Mouse (Mus musculus) macrophage (primary cell): ENCODE results near the gene Ntn3. TPM values are rescaled to one million over a fixed set of nuclear protein-coding genes. Genes with fewer than 3 reads are reported as not detected.
A peak's percentile ranks its signal among the peaks of the same experiment; 100 is the strongest.

ENCODE experiments used
- H3K27ac ChIP-seq: fragments of 350-480 bp; formaldehyde crosslinking; 2 replicates; pipeline ENCODE4 v1.9.0; 2021
- H3K36me3 ChIP-seq: fragments of 350-480 bp; formaldehyde crosslinking; 2 replicates; pipeline ENCODE4 v1.9.0; 2021; ENCODE audit errors: inconsistent target
- H3K4me3 ChIP-seq: fragments of 350-480 bp; formaldehyde crosslinking; 2 replicates; pipeline ENCODE4 v1.9.0; 2021; ENCODE audit errors: inconsistent target
- H3K79me2 ChIP-seq: fragments of 350-480 bp; formaldehyde crosslinking; 2 replicates; pipeline ENCODE4 v1.9.0; 2021; ENCODE audit errors: inconsistent target
- WGBS: methylation state at CpG from one replicate; pipeline ENCODE4 v1.1.7; 2026; ENCODE audit warnings: inconsistent platforms; ENCODE audit not compliant: missing documents; 5-methylcytosine and 5-hydroxymethylcytosine counted together
- polyA plus RNA-seq: library from polyadenylated mRNA; stranded (reverse); fragments of 250-400 nt; gene quantifications from 3 replicates; pipeline ENCODE4 v1.2.4, GENCODE M21; 2018; ENCODE audit warnings: inconsistent platforms

The Ntn3 gene
- polyA plus RNA-seq, 1 experiment from 2014 or later = not detected

- Histone ChIP-seq H3K27ac (no peak overlapping the region), H3K4me3 (no peak overlapping the region), H3K36me3 (no peaks in the 10 kb centered on the region; the same call in 1 of the 2 replicates), H3K79me2 (peaks cover 9% of the 10 kb centered on the region)
- WGBS = 97% methylated on average over 3 of the region's 3 CpGs
Observed at GRCm38 (mm10) chr17:24174259-24174658, 35.1 kb downstream of the Ntn3 start.

- Histone ChIP-seq H3K79me2 (peaks cover 16% of the 10 kb centered on the region), H3K4me3 (no peak overlapping the region), H3K36me3 (no peaks in the 10 kb centered on the region; the same call in 1 of the 2 replicates), H3K27ac (peak overlapping the region; percentile 97)
- WGBS = 15% methylated on average over 3 of the region's 3 CpGs
Observed at GRCm38 (mm10) chr17:24173423-24173822, 35.9 kb downstream of the Ntn3 start.

- 52% methylated on average over 4 of the region's 4 CpGs for WGBS
- H3K4me3 ChIP-seq = no peak overlapping the region
Observed at GRCm38 (mm10) chr17:24171738-24172137, 37.6 kb downstream of the Ntn3 start.

GRCm38 (mm10) chr17:24170729-24171128 is 38.6 kb downstream of the Ntn3 start:
- Histone ChIP-seq H3K36me3 (peaks cover 12% of the 10 kb centered on the region; the same call in 1 of the 2 replicates), H3K4me3 (peak overlapping the region; percentile 94), H3K27ac (peak overlapping the region; percentile 97), H3K79me2 (peaks cover 43% of the 10 kb centered on the region)
- 10% methylated on average over 3 of the region's 5 CpGs for WGBS

More at GRCm38 (mm10) chr17:24171738-24172137, 37.6 kb downstream of the Ntn3 start:
- Histone ChIP-seq H3K36me3 (peaks cover 9% of the 10 kb centered on the region; the same call in 1 of the 2 replicates), H3K79me2 (peaks cover 33% of the 10 kb centered on the region), H3K27ac (peak overlapping the region; percentile 97)

- WGBS = 50% methylated on average over 3 of the region's 3 CpGs
- Histone ChIP-seq H3K79me2 (peaks cover 49% of the 10 kb centered on the region), H3K36me3 (peaks cover 12% of the 10 kb centered on the region; the same call in 1 of the 2 replicates), H3K27ac (peak overlapping the region; percentile 97), H3K4me3 (peak overlapping the region; percentile 94)
Observed at GRCm38 (mm10) chr17:24170125-24170524, 39.2 kb downstream of the Ntn3 start.

- peak within 1 kb of the TSS; percentile 97 for H3K27ac ChIP-seq
- peak within 1 kb of the TSS; percentile 94 for H3K4me3 ChIP-seq
- peaks cover 56% of the 10 kb centered on the region for H3K79me2 ChIP-seq
- peaks cover 12% of the 10 kb centered on the region; the same call in 1 of the 2 replicates for H3K36me3 ChIP-seq
- WGBS = under 1% methylated on average over 53 of the region's 58 CpGs
Observed at GRCm38 (mm10) chr17:24169317-24170065, 39.8 kb downstream of the Ntn3 start, which contains the start of gene Atp6v0c. Gene Atp6v0c (minus strand): TSS chr17:24169702.

- Histone ChIP-seq H3K4me3 (peak overlapping the region; percentile 94), H3K36me3 (peaks cover 12% of the 10 kb centered on the region; the same call in 1 of the 2 replicates), H3K79me2 (peaks cover 56% of the 10 kb centered on the region), H3K27ac (peak overlapping the region; percentile 97)
- under 1% methylated on average over 22 of the region's 41 CpGs for WGBS
Observed at GRCm38 (mm10) chr17:24168590-24169277, 40.6 kb downstream of the Ntn3 start.

GRCm38 (mm10) chr17:24167891-24168505 is 41.3 kb downstream of the Ntn3 start:
- 27% methylated on average over 7 of the region's 7 CpGs for WGBS
- Histone ChIP-seq H3K27ac (peak overlapping the region; percentile 97), H3K4me3 (peak overlapping the region; percentile 94), H3K36me3 (peaks cover 12% of the 10 kb centered on the region; the same call in 1 of the 2 replicates), H3K79me2 (peaks cover 58% of the 10 kb centered on the region)

GRCm38 (mm10) chr17:24167120-24167519 is 42.2 kb downstream of the Ntn3 start:
- Histone ChIP-seq H3K36me3 (peaks cover 12% of the 10 kb centered on the region; the same call in 1 of the 2 replicates), H3K4me3 (peak overlapping the region; percentile 94), H3K79me2 (peaks cover 67% of the 10 kb centered on the region), H3K27ac (peak overlapping the region; percentile 97)
- WGBS = 11% methylated on average over 6 of the region's 6 CpGs

GRCm38 (mm10) chr17:24164566-24165259 is 44.6 kb downstream of the Ntn3 start:
- no peak overlapping the region for H3K4me3 ChIP-seq
- peak overlapping the region; percentile 97 for H3K27ac ChIP-seq
- WGBS = 55% methylated on average over 9 of the region's 11 CpGs
- peaks cover 84% of the 10 kb centered on the region for H3K79me2 ChIP-seq
- peaks cover 12% of the 10 kb centered on the region; the same call in 1 of the 2 replicates for H3K36me3 ChIP-seq

GRCm38 (mm10) chr17:24163176-24163962 is 46.0 kb downstream of the Ntn3 start, which contains the start of gene Amdhd2:
Gene Amdhd2 (minus strand): TSS chr17:24163766.
- peaks cover 14% of the 10 kb centered on the region; the same call in 1 of the 2 replicates for H3K36me3 ChIP-seq
- peaks cover 86% of the 10 kb centered on the region for H3K79me2 ChIP-seq
- WGBS = 1% methylated on average over 46 of the region's 47 CpGs
- peak within 1 kb of the TSS; percentile 98 for H3K27ac ChIP-seq
- peak within 1 kb of the TSS; percentile 76 for H3K4me3 ChIP-seq

GRCm38 (mm10) chr17:24162584-24163175 is 46.7 kb downstream of the Ntn3 start:
- H3K79me2 ChIP-seq = peaks cover 86% of the 10 kb centered on the region
- peaks cover 16% of the 10 kb centered on the region for H3K36me3 ChIP-seq
- H3K27ac ChIP-seq = peak overlapping the region; percentile 98
- peak overlapping the region; percentile 76 for H3K4me3 ChIP-seq
- under 1% methylated on average over 17 of the region's 17 CpGs for WGBS

GRCm38 (mm10) chr17:24161466-24161865 is 47.9 kb downstream of the Ntn3 start:
- Histone ChIP-seq H3K36me3 (peaks cover 23% of the 10 kb centered on the region), H3K27ac (peak overlapping the region; percentile 98; the same call in 1 of the 2 replicates), H3K4me3 (no peak overlapping the region), H3K79me2 (peaks cover 78% of the 10 kb centered on the region)
- WGBS = 91% methylated on average over 5 of the region's 5 CpGs
